Mouse (Mus musculus) T-helper 1 cell (primary cell): Measurements from ENCODE around the gene Srrm4.

ENCODE experiments used
- in situ Hi-C: fragments of 300-600 bp; cut with MboI, MseI; formaldehyde crosslinking; loops from one replicate; pipeline ENCODE4 v1.15.1; 2025; ENCODE audit warnings: high pct_unique_total_duplicates

Srrm4 gene

DNA sequence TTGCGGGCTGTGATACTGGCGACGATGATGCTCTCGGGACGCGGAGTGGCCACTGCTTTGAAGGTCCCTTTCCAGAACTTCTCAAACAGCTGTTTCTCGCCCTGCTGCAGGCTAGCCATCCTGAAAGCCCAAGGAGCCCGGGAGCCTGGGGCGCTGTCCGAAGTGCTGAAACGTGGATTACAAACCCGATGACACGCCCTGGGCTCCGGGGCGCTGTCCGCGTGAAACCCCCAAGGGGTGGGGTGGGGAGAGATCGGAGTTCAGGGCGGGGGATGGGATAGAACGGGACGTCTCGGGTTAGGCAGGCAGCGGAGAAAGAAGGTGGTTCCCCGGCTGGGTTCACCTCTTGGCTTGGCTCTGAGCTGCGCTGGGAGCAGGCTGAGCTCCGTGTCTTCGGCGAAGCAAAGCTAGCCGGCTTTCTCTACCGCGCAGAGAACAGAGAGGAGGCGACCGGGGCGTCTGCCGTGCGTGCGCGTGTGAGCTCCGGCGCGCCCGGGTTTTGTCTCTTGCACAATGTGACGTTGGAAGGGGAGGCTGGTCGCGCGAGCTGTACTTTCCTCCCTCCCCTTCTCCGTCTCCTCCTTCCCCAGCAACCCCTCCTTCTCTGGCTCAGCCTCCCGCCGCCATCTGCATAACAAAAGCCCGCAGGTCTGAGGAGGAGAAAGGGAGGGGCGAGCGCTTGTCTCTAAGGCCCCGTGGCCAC is at the start of gene Srrm4:
Gene Srrm4 (minus strand): TSS at position 472 of the 703 bp plus-strand sequence.
- in situ Hi-C loops: no loop called here

DNA sequence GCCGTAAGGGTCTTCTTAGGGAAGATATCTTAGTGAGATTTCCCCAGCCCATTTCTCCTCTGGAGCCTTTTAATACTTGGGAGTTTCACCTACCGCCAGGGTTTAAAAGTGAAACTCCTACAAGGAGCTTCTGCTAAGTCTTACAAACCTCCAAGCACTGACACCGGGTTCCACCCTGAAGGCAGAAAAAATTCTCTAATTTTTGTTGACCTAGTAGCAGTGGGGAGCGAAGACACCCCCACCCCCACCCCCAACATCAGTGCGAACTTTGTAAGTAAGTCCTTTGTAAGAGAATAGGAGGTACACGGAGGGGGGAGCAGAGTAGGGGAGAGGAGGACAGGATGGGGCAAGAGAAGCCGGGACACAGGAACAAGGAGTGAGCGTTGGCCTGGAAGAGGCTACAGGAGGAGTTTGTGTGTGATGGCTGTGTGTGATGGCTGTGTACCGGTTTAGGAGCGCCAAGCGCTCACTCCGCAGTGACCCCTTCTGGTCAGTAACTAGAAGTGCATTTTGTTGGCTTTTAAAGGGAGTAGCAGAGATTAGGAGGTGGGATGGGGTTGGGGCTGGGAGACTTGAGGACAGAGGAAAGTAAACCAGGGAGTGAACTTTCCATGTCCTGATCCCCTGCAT is 1.3 kb upstream of the Srrm4 start:
- in situ Hi-C loops: no loop called here

DNA sequence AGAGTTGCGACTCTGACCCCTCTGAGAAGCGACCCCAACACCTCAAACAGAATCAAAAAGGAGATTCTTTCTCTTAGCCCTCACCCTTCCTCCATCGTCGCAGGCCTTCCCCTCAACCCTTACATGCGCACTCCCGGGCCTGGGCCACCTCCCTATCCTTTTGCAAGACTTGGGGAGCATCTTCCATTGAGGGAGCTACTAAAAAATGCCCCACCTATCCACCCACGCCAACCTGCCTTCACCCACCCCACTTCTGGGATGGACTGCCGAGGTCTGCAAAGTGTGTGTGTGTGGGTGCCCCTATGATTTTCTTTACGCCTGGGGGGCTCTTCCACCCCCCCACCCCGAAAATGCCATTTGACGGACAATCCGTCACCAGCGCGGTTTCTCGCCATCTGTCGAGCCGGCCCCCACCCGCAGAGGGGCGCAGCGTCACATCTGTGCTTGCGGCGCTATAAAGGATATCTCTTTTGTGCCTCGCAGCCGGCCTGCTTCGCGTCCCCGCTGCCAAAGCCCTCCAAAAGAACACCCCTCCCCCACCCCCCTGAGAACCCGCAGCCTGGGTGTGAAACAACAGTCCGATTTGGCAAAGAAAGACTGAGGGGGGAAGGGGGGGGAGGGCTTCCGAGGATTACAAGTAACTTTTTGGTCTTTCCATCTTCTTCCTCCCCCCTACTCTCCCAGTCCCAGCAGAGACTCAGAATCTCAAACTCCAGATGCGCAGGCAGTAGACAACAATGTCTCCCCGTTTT is 608 bp upstream of the Srrm4 start:
- in situ Hi-C loops: no loop called here

DNA sequence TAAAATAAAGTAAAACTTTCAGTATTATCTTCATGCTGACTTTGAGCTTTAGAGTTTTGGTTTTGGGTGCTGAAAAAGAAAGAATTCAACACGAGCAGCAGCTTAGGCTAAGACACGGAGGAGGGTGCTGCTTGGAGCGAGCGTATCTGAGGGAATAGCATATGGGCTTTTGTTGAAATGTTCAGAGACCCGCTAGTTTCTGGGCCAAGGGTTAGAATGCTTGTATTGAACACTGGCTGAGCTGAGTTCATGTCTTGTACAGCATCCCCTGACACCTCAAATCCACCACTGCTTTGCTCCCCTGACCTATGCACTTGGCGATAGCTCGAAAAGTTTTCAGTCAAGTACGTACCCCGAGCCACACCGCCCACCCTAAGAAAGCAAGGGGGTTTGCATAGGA is 919 bp downstream of the Srrm4 start:
- in situ Hi-C loops: no loop called here

DNA sequence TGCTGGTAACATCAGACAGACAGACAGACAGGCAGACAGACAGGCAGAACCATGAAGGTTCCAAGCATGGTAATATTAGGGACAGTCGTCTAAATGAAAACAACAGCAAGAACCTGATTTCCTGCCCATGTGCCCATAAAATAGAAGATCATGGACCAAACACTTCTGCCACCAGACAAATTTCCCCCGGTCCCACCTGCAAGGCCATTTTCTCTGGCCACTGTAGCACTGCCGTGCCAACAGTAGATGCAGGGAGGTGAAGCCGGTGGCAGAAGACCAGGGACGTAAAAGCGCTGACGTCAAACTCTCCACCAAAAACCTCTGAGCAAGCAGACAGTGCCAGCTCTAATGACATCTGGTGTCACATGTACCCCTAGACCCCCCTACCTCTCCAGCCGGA is 2.0 kb downstream of the Srrm4 start:
- in situ Hi-C loops: no loop called here

DNA sequence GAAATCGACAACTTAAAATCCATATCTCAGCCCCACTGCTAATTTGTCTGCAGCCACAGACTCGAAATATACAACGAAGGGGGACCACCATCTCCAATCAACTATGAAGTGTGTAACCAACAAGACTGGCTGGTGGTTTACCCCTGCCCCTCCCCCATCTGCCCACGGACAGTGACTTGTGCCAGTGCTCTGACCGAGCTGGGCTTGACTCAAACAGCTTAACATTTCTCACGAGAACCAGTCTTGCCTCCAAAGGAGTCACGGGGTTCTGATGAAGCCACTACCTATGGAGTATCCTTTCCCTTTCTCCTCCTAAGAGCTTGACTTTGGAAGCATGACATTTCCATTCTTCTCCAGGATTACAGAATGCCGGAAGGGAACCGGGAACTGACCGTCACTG is 2.8 kb downstream of the Srrm4 start:
- in situ Hi-C loops: no loop called here

DNA sequence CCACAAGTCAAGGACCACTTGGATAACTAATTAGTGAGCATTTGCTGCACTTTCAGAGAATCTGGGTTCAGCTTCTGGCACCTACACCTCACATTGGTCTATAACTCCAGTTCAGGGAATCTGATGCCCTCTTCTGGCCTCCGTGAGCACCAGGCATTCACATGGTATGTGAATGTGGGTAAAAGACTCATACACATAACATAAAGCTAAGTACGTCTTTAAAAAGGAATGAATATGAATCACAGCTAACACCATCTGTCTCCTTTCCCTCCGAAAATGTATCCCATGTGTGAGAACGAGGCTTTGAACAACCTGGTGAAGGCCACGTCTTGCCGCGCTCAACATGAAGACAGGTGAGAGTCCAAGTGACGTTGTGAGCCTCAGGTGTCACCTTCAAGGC is 12.1 kb downstream of the Srrm4 start:
- in situ Hi-C loops: no loop called here

DNA sequence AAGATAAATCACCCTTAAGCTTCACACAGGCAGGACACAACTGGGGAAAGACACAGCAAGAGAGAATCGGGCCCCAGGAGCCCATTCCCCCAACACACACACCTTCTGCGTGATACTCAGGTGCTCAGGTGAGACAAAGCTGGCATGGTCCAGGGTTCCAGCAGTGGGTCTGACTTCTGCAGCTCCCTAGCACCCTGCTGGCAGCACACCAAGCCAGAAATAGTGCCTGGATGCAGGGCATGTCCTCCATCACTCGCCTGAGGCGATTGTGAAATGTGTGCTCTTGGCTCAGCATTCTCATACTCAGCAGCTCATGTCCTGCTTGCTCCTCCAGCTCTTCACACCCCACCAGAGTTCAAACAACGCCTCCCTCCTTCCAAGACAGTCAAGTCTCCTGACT is 14.5 kb downstream of the Srrm4 start:
- in situ Hi-C loops: no loop called here

DNA sequence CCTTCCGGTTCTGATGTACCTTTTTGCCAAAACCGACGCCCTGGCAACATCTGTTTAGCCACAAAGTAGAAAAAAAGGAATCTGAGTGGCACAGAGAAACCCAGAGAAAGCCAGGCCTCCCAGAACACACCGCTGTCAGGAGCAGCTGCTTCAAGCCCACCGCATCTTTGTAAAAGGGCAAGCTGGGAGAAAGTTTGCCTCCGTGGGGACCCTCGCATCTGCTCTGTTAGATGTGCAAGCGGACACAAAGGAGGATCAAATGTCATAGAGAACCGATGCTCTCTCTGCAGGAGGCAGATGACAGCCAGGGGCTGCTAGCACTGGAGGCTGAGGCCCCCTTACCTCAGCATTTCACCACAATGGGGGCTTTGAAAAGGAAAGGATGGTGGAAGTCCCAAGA is 18.3 kb downstream of the Srrm4 start:
- in situ Hi-C loops: no loop called here

DNA sequence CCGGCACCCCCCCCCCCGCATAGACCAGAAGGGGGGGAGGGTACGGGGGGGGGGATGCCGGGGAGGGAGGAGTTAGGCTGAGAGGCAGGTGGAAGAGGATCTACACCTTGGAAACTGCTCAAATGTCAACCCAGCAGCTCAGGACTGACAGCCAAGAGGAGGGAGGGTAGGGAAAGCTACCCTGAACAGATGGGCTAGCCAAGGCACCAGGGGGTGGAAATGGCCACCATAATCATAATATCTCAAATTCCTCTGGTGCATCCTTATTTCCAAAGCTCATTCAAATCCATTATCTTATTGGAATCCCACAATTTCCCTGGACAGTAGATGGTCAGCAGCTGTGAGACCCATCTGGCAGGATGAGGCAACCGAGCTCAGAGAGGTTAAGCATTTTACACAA is 19.7 kb downstream of the Srrm4 start:
- in situ Hi-C loops: no loop called here

DNA sequence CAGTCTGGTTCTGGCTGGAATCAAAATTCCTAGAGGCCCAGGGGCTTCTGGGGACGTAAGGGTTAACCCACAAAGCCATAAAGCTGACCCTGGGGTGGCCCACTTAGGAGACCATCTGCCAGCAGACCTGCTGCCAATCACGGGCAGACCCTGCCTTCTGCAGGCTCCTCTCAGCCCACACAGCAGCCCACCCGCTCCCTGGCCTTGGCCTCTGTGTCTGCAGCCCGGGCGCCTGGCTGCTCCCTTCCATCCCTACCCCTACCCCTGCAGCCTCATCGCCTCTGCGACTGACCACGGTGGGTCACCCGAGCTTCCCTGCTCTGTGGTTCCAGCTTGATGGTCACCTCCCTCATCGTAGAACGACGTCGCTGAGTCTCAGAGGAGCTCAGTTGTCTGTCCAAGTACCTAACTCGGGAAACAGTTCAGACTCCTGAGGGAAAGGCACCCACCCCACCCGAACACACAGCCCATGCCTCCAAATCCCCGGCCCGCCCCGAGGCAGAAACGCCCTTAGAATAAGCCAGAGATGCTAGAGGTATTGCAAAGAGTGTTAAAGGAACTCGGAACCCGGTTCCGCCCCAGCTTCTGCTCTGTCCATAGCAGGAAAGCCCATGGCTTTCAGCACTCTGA is 20.3 kb downstream of the Srrm4 start:
- in situ Hi-C loops: no loop called here

DNA sequence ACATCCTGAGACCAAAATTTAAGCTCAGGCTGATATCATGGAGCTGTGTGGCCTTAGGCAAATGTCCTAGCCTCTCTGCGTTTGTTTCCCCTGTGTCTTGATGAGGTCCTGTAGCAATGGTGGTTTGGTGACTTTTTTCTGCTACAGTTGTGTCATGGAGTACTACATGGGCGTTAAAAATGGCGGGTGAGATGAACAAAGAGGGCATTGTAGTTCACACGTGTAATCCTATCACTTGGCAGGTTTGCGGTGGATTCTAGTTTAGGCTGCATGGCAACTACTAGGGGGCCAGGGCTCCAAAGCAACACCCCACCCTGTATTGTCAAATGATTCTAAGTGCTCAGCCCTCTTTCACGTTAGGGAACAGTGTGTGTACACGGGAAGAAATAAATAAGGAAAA is 21.1 kb downstream of the Srrm4 start:
- in situ Hi-C loops: no loop called here

DNA sequence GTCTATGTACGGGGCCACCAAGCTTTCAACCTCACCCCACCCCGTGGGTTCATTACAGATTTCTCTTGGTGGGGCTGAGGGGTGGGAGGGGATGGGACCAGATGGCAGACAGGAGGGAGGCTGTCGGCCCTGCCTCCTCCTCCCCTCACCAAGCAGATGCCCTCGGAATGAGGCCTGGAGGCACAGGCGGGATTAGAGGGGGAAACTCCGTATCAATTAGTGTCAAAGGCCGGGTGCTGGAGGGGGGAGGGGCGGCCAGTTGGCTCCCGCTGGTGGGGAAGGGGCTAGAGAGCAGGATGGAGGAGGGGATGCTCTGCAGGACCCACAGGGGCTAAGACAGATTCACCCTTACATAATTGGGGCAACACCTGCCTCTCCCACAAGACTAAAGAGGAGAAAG is 22.0 kb downstream of the Srrm4 start:
- in situ Hi-C loops: no loop called here

DNA sequence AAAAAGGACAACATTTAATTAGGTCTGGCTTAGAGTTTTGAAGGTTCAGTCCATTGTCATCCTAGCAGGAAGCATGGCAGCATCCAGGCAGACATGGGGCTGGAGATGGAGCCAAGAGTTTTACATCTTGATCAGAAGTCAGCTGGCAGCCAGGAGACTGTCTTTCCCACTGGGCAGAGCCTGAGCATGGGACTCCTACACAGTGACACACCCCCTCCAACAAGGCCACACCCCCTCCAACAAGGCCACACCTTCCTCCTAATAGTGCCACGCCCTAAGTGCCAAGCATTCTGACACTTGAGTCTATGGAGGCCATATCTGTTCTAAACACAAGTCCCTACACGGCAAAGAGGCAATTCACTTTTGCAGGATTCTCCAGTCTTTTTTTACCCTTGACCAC is 23.6 kb downstream of the Srrm4 start:
- in situ Hi-C loops: no loop called here

DNA sequence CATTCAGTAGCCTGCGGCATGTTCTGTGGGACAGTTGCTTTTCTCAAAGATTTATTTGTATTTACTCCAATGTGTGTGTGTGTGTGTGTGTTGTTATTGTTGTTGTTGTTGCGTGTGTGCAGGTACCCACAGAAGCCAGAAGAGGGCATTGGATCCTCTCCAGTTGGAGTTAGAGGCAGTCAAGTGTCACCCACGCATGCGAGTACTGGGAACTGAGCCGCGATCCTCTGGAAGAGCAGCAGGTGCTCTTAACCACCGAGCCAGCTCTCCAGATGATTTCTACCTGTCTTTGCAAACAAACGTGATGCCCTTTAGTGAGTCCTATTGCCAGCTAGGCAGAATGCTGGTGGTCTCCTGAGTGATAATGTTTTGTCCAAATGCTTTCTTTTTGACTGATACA is 24.3 kb downstream of the Srrm4 start:
- in situ Hi-C loops: no loop called here

DNA sequence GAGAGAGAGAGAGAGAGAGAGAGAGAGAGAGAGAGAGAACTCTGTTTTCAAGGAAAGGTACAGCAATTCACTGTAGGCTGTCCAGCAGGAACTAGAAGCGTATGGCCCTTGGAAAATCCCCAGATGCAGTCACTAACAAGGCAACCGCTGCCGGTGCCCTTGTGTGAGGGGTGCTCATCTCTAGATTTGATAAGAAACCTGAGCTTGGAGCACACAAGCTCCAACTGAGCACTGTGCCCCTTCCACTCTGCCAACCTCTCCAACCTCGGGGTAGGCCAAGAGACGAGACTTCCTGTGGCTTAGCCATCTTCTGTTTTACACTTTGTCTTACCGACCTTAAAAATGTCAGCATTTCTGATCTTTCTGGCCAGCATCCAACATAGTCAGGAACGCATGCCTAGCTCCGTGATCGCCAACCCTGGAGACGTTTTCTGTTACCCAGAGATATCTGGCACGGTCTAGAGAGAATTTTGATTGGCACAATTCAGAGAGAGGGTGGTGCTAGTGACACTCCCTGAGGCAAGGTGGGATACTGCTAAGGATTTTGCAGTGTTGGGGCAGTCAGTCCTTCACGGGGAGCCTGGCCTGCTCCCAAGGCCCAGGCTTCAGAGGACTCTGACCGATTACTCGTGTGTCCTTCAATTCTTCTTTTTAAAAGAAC is 25.1 kb downstream of the Srrm4 start:
- in situ Hi-C loops: no loop called here

DNA sequence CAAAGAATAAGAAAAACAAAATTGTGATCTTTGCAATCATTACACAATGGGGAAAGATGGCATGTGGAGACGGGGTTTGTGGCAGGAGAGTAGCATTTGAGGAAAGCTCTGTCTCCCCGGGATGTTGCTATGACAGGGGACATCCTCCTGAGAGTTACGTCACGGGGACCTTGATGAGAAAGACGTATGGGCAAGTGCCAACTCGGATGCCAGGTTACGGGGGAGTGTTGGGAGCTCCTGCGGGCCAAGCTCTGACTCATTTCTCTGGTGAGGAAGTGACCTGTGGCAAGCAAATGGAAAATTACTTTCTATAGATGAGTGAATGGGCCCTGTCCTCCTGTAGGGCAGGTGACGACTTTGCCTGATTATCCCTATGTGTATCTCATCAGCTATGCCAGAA is 26.0 kb downstream of the Srrm4 start:
- in situ Hi-C loops: no loop called here

DNA sequence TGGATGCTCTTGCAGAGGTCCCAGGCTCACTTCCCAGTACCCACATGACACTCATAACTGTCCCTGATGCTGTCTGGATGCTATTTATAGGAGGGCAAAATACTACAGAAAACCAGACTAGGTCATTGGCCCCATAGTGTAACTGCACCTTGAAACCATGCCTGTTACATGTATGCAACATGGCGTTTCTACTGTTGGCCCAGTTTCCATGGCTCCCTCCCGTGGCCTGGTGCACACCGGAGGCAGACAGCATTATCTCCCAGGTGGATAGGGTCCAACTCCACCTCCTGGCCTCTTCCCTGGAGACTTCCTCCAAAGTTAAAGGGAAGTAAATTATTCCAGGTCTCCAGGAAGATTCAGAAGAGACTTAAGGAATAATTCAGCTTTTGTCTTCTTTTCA is 27.2 kb downstream of the Srrm4 start:
- in situ Hi-C loops: no loop called here

DNA sequence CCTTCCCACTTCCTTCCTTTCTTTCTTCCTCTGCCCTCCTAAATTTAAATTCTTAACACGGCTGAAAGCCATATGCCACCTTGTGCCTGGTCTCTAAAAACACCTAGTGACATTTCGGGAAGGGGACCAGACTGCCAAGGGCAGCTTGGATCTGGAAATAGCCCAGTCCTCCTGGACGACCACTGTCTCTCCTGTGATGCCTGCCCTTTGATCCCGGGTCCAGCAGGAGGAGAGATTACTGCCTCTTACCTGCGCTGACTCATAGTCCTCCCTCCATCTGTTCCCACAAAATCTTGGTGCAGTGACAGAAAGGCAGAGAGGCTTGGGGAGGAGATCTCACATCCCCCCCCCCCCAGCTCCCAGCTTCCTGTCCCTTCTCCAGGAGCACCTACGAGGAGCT is 27.9 kb downstream of the Srrm4 start:
- in situ Hi-C loops: no loop called here

DNA sequence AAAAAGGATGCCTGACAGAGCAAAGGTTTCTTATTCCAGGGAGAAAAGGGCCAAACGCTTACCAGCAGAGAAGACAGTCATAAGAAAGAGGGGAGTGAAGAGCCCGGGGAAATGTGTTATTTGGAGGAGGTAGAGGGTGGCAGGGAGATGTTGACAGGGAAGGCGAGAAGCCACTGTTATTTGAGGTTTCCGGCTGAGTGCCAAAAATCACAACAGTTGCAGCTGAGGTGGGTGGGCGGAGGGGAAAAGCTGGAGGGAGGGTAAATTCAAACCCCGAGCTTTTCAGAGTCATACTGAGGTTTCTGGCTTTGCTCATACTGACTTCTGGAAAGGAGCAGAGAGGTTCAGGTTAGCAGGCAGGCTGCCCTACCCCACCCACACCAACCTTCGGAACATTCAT is 32.5 kb downstream of the Srrm4 start:
- in situ Hi-C loops: no loop called here

DNA sequence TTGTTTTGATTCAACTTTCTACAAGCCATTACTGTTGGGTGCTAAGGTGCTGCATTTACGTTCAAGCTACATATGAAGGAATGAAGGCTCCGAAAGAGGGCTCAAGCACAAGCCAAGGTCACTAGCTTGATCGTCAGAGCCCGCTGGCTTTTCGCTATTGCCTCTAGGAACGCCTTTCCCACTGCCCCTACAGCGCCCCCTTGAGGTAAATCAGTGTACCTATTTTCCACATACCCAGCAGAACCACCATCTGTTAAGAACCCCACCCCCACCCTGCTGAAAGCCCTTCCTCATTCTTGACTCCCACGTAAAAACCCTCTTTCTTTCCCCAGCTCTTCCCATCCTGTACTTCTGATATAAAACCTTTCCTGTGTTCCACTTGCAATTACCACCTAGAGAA is 35.0 kb downstream of the Srrm4 start:
- in situ Hi-C loops: no loop called here

DNA sequence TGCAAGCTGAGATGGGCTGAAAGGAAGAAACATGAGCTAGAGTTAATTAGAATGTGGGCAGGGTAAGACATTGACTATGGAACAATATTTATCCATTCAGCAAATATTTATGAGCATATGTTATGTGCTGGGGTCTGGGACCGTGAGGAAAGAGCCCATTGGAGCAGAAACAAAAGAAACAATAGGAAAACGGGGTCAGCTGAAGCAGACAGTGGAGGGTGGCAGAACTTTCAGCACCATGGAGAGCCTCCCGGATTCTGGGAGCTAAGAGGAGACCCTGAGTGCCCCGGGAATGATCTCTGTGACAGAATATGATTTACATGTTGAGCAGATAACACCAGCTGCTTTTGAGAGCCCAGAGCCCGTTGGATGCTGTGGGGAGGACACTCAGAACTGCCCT is 37.7 kb downstream of the Srrm4 start:
- in situ Hi-C loops: no loop called here
